Mouse (Mus musculus) spleen, postnatal 10 days (tissue): ENCODE results near the gene Abca1.

Experiments used
- DNase-seq, 2 experiments: peaks; one replicate each; pipeline ENCODE4 v3.0.0; 2021 to 2022; ENCODE audit warnings: low spot score in 2 of 2

Abca1 gene

DNA sequence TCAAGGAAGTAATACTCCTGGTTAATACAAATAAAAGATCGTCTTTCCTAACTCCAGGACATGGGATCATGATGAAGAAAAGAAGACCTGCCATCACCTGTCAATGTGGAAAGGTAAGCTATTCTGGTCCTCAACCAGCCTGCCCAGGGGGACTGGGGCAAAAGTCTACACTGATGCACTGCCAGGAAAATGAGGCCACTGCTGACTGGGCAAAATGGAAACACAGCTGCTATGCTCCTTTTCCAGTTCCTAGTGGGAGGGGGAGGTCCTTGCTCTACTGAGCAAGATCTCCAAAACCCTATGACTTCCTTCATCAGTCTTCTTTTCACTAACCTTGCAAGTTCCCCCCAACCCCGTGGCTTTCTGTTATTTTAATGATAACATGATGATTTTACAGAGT, 73.1 kb downstream of the Abca1 start:
- no peak for DNase-seq

DNA sequence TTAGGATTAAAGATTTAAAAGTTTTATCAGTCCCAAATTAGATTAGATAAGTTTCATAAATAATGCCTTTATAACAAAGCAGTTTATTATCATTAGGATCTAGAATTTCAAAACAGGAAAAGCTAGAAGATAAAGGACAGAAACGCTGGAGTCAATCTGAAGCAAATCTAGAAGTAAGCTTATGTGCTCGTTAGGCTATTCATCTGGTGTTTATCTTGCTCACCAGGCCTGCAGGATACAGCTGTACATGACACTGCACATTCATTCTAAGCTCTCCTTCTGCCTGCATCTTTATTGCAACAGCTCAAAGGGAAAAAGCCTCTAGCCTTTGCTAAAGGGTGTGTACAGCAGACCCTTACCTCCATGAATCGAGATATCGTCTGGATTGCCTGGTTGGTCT, 74.1 kb downstream of the Abca1 start:
- no peak for DNase-seq

DNA sequence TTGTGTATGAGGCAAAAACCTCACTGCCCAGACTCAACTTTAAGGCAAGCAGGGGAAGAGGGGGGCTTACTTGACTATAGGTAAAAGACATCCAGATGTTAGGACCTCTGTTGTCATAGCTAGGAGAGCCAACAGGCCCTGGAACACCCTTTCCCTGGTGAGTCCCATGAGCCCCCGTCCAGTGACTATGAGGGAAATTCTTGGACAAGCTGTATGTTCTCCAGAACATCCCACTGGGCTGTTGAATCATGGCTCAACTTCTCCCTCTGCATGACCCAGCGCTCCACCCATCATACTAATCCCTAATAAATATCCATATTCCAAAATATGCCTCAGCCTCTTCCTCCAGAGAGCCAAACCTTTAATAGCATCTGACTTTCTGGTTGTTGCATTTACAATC, 76.6 kb downstream of the Abca1 start:
- DNase-seq, result no peak

DNA sequence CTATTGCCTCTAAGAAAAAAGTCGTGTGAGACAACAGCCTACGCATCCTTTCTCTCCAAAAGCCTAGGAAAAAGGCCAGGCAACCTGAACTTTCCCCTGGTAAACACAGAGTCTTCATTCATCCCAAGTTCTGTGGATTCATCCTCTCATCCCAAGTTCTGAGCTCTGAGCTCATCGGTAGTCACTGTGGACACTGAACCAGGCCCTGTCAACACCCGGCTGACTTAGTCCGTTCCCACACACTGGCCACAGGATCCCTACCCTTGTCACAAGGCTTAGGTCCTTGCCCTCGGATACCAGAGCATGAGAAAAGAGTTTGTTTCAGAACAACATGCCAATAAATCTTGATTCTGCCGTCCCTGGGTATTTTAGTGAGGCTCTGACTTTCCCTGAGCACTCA, 77.2 kb downstream of the Abca1 start:
- DNase-seq, result no peak

DNA sequence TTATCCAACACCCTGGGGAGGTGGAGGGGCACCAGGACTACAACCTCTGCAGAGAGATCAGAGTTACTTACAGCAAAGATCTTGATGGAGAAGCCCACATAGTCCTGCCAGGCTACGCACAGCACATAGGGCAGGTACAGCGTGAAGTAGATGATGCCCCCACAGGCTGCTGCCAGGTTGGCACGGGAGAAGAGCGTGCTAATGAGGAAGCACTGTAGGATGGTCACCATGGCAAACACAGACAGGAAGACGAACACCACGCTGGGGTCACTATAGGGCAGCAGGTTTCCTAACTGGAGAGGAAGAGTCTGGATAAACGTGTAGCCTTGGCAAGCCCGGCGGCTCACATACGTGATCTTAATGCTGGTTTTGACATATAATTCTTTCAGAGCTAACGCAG, 77.8 kb downstream of the Abca1 start:
- no peak for DNase-seq

DNA sequence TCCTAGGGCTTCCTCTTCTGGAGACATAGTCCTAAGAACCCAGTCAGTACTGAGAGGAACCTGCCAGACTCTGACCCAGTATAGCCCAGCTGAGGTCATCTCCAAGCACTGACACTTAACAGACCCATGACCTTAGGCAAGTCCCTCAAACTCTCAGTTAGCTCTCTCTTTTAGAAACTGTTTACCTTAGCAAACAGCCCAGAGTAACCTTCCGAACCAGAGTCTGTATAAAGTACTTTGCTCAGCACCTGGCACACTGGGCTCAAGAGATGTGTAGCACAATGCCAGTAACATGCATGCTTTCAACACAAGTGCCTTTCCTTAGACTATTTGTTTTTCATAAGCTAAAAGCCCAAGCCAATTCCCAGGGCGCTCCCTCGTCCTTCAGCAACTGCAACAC, 79.4 kb downstream of the Abca1 start:
- DNase-seq, result no peak

DNA sequence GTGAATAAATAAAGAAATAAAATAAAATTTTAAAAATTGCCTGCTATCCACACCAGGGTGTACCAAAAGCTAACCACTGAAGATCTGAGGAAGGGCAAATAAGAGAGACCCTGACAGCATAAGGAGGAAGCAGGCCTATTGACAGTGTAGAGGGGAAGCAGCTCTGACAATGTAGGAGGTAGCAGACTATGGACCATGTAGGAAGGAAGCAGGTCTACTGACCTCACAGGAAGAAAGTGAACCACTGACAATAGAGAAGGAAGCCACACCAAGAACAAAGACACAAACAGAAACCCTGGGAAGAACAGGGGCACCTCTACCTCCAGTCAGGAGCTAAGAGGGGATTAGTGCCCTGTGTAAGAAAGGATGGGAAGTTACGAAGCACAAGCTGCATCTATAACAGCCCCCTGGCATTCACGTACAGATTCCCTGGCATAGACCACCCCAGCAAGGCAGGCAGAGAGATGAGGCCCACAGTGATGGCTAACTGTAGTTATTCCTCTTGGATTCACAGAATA, 80.8 kb downstream of the Abca1 start:
- no peak for DNase-seq

DNA sequence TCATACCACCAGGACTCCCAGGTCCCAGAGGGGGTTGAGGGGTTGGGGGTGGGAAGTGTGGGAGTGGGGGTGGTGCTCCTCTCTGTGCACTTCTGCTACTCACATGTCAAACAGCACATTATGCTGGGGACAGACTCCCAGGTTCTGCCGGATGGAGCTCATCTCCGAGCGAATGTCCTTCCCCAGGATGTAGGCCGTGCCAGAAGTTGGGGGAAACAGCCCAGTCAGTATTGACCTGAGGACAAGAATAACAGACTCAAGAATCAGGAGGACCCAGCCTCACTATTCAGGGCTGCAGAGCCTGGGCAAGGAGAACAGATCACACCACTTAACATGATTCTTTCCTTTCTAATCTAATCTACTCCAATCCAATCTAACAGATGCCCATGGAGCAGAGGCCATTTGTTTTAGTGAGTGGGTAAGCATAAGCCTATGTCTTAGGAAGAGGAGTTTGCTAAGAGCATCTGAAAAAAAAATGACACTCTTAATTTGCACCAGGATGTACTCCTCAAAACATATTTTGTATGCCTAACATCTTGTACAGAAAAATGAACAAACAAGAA, 82.8 kb downstream of the Abca1 start:
- no peak for DNase-seq

DNA sequence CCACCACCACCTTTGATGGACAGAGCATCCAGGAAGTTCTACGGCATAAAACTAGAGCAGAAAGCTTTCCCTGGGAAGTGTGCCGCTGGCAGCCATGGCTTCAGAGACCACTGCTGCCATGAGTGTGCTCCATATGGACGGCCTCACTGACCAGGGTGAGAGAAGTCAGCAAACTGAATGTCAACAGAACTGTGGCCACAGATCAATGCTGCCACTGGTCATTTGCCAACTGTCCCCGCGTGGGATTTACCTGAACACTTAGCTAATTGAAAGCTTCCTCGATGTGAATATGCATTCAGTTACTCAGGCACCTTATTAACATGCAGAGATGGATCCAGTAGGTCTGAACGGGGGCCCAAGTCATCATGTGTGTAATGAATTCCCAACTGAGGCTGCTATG, 86.7 kb downstream of the Abca1 start:
- DNase-seq, result no peak

DNA sequence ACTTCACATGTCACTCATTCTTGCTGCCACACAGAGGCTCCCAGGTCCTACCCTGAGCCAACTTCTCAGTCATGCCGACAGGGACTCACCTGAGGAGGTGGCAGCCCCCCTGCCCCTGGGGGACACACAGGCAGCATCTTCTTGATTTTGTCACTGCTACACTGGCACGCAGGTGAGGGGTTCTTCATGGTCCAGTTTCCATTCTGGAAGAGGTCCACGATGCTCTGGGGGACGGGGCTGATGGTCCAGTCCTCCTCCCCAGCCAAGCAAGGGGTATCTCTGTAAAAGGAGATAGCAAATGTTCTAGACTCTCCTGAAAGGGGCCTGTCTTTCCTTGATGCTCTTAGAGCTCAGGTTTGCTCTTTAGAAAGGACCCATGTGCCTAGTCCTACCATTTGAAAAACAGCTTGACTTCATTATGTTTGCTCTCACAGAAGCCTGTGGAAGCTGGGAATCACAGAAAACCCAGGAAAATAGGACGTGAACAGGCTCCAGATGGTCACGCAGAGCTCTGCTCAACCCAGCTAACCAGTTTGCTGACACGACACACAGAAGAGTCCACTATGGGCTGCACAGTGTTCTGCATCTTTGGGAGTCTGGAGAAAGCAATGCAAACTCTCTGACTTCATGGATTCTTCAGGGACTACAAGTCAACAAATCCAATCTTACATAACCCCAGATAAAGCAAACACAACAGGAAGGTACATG, 97.2 kb downstream of the Abca1 start:
- no peak for DNase-seq

DNA sequence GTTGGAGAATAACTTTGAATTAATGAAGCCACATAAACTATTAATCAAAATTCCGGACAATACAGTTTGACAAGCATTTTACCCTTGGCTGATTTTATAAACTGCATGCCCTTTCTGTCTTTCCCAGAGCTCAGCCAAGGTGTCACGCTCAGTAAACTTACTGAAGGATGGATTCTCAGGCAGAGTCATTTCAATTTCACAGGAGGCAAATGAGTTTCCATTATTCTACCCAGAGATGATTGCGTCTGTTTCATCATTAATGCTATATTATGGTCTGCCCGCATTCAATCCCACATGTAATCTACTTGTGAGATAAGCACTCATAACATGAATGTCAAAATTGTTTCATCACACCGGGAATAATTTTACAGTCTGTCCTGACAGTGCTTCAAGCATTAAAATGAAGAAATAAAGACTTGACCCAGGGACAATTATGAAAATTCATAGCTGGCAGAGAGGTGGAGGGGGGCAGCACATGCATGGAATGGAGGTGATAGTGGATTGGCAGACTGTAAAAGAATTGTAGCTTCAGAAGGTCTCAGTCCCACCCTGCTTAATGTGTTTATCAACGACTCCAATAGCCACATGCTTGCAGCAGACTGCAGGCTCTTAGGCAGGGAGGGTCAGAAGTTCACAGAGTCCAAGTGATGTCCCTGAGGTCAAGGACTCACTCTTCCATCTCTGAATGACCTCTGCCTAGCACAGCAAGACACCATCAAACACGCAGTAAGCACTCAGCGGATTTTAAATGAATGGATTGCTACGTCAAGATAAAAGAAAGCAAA, 113.3 kb downstream of the Abca1 start:
- DNase-seq, result no peak

DNA sequence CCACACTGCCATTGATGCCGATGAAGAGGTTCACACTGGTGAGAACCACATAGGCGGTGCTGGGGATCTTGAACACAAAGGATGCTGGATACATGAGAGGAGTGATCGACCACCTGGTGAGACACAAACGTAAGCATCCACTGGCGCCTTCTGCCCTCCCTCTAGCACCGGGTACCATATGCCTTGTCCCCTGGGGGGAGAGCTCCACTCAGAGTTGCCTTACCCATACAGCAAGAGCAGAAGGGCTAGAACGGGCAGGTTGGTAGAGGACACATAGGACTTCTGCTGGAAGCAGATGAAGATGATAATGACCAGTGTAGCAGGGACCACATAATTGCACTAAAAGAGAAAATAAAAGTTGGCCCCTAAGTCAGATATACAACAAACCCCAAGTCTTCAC, 113.9 kb downstream of the Abca1 start:
- no peak for DNase-seq

DNA sequence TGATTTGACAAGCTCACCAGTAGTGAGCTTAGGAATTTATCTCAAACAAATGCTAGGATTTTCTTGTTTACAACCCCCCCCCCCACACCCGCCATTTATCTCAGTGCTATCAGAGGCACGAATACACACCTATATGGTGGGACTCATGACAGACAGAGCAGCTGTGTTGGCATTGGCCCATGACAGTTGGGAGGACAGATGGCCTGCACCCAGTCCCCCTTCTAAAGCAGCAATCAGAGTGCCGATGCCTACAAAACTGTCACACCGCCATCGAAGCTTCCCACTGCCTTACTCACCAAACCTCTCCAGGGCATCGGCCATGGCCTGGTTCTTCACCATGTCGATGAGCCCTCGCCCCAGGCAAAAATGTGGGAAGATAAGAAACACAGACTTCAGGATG, 115.9 kb downstream of the Abca1 start:
- DNase-seq, result no peak

DNA sequence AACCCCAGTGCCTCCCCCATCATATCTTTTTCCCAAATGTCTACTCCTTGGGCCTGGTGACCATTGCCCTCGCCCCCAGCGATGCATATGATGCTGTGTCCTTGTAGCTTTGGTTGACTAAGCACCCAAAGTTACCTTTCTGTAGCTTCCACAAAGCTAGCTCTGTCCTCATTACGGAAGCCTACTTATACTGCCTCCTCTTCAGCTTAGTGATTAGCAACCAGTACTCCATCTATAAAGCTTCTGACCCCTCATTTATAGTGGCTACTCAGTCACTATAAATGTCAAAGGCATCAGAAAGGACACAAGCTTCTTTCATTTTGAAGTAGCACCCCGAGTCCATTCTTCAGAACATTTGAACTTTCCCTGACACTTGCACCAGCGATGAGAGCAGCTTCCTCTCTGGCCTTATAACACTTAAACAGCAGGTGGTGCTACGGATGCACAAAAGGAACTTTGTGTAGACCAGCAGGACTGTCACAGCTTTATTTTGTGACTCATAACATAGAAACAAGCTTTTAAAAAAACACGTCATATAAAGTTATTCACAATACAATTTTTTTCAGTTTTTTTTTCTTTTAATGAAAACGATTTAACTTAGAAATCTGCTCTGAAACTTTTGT, 129.3 kb downstream of the Abca1 start:
- DNase-seq, result no peak

DNA sequence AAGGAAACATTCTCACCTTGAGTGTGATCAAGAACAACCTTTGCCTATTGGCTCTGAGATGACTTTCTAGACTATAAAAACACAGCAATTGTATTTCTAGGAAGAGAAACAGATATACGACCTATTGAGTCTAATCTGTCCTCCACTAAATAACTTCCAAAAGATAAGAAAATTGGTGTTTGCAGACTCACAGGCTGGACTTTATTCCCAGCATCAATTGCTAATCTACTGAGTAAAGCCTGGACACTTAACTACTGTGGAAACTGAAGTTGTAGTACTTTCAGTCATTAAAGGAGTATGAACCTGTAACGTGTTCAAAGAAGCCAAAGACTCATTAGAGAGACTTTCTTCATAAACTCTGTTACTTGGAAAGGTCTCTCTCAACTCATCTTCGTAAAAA, 131.9 kb downstream of the Abca1 start:
- DNase-seq, result no peak

DNA sequence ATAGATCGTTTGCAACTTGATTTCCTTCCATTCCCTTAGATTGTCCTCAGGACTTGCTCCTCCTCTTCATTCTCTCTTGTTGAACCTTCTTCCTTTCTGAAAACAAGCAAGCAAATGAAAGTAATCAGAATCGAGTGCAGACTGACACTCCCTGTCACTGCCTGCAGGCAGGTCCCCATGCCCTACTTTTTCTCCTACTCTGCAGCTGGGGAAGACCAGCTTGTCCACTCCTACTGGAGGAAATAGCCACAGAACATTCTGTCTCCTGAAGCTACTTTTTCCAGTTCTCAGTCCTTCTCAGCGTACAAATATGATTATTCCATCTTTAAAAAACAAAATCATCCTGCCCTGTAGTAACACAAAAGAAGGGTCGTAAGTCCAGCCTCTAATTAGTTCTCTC, 135.3 kb downstream of the Abca1 start:
- DNase-seq, result no peak

DNA sequence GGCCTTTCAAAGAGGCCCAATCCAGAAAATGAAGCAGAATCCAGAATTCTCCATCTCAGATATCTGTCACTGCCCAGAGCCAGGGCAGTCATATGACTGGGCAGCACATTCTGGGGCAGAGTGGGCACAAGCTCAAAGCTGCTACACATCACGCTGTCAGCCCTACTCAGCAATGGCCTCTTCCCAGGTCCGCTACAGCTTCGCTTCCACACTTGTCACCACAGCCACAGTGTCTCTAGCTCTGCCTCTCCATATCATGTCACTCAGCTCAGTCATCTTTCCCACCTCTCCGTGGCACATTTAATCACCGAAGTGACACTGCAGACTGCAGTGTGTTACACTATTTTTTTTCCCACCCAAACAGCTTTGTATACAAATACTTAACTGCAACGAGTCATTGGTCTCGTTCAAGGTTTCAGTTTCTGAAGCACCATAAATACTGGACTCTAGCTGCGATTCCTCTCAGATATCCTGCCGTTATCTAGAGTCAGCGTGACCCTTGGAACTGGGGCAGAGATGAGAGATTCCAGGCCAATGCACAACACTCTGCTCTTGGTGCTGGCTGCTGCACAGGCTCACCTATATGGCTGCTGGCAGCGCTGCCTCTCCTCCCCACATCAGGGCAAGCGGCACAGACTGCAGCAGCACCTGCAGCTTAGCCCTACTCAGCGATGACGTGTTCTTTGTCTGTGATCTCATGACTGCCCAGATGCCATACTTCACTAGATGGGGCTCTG, 136.3 kb downstream of the Abca1 start:
- no peak for DNase-seq

DNA sequence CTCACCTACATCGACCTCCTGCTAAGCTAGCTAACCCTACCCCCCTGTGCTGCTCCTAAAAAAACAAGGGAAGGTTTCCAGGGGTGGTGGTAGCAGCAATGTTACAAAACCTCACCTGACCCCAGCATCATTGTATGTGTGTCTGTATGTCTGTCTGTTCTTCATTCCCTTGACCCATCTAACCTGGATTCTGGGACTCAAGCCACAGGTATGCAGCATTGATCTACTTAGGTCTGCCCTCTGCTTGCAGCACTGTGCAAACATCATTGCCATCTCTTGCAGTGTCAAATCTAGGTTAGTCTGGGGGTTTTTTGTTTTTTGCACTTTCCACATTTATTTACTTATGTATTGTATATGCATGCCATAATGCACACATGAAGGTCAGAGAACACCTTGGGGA, 141.3 kb downstream of the Abca1 start:
- DNase-seq, result no peak

DNA sequence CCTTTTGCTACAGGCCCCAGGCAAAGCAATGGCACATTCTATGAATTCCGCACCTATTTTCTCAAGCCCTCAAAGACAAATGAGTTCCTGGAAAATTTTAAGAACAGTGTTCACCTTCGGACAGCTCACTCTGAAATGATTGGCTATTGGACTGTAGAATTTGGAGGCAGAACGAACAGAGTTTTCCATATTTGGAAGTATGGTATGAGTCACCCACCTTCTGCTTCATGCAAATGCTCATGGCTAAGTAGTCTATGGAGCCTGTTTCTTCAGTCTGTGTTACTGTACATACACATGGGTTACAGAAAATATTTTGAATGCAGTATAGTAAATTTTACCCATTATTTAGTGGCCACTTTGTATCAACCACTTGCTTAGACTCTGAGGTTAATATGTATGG, 144.7 kb downstream of the Abca1 start:
- no peak for DNase-seq

DNA sequence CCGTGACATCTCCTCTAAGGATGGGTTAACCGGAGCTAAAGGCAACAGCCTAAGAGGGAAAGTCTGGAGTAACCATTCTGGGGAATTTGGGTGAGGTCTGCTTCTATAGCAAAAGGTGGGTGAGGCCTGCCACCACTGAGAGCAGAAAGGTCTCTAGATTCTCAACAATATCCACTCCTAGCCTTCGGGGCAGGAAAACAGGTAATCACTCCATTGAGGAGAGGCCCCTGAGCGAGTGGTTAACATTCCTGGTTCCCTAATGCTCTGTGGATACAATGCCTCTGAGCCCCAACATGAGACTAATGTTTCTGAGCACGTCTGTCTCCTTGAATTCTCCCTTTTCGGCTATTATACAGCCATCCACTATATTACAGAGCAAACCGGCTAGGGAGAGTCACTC, 145.3 kb downstream of the Abca1 start:
- DNase-seq, result no peak

DNA sequence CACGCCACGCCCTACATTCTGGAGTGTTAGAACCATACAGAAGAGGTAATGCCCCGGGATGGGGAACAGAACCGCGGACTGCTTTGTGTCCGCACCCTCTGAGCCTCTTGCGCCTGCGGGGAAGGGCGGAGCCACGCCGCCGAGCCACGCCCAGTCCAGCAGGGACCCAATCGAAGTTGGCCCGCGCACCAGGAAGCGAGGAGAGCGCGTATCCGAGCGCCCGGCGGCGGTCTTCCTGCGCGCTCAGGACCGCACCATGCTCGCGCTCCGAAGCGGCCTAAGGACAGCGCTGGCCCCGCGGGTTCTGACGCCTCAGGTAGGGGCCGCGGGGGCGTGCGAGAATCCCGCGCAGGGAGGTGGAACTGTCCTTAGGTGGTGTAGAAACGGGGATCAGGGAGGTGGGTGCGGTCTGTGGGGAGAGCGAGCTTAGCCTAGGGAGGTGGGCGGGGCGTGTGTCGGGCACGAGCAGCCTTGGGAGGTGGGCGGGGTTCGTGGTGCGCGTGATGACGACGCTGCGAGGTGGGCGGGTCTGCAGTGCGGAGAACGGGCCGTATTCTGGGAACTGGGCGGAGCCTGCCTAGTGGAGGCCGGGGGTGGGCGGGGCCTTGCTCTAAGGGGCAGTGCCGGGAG, 147.8 kb downstream of the Abca1 start, which contains the start of gene Nipsnap3b:
Gene Nipsnap3b (plus strand): TSS at position 149 of the 630 bp plus-strand sequence.
- DNase-seq, result peak; percentile 91 to 99
